Mouse (Mus musculus) adrenal gland (tissue): ENCODE measurements around the gene Spi1.
"Not testable (repeated sequence)": the region's sequence is repeated elsewhere in the genome, so short reads cannot be mapped to it uniquely, and the experiment has no call there.

Experiments used
- intact Hi-C: fragments of 180-260 bp; cut with DNase I; formaldehyde crosslinking; loops from one replicate; pipeline ENCODE4 v1.15.1; 2025
- long read RNA-seq, 2 experiments: library from polyadenylated mRNA; unstranded; transcript quantifications; one replicate each; pipeline ENCODE4 v2.0.0; 2020; ENCODE audit warnings: borderline replicate concordance in 1 of 2; ENCODE audit not compliant: insufficient replicate concordance in 1 of 2

Gene Spi1
- long read RNA-seq, experiment 1, transcript Spi1-201 (5 exons, 2,034 nt): major isoform, 9 of 11 reads
- long read RNA-seq, experiment 1, partial matches to known transcripts: 2 of 11 reads
- long read RNA-seq, experiment 1, other reads (novel, unspliced or antisense): 0 of 11 reads
- long read RNA-seq, experiment 2, transcript Spi1-201 (5 exons, 2,034 nt): major isoform, 13 of 14 reads
- long read RNA-seq, experiment 2, partial matches to known transcripts: 0 of 14 reads
- long read RNA-seq, experiment 2, other reads (novel, unspliced or antisense): 1 of 14 reads

GRCm38 (mm10) chr2:91081775-91082695 is at the start of gene Spi1:
Spi1 (plus strand) TSS chr2:91082390.
- intact Hi-C loops: no loop called here

GRCm38 (mm10) chr2:91033000-91033399 is 49.2 kb upstream of the Spi1 start:
- intact Hi-C loops: no loop called here

- intact Hi-C loops: no loop called here
Observed at GRCm38 (mm10) chr2:91035385-91035784, 46.8 kb upstream of the Spi1 start, which contains the start of gene Rapsn. Rapsn (plus strand) TSS chr2:91035620.

GRCm38 (mm10) chr2:91041786-91042185 is 40.4 kb upstream of the Spi1 start:
- intact Hi-C loops: no loop called here

- intact Hi-C loops: no loop called here
Observed at GRCm38 (mm10) chr2:91042651-91043398, 39.4 kb upstream of the Spi1 start.

- intact Hi-C loops: no loop called here
Observed at GRCm38 (mm10) chr2:91044727-91045126, 37.5 kb upstream of the Spi1 start.

GRCm38 (mm10) chr2:91045805-91046204 is 36.4 kb upstream of the Spi1 start:
- intact Hi-C loops: not testable (repeated sequence)

GRCm38 (mm10) chr2:91047359-91047758 is 34.8 kb upstream of the Spi1 start:
- intact Hi-C loops: no loop called here

- intact Hi-C loops: no loop called here
Observed at GRCm38 (mm10) chr2:91051917-91052316, 30.3 kb upstream of the Spi1 start.

GRCm38 (mm10) chr2:91052752-91053151 is 29.4 kb upstream of the Spi1 start:
- intact Hi-C loops: no loop called here

GRCm38 (mm10) chr2:91053181-91053933 is 28.8 kb upstream of the Spi1 start:
- intact Hi-C loops: no loop called here

- intact Hi-C loops: no loop called here
Observed at GRCm38 (mm10) chr2:91053934-91054382, 28.2 kb upstream of the Spi1 start, which contains the start of gene Psmc3. Psmc3 (plus strand) TSS chr2:91054009.

GRCm38 (mm10) chr2:91058435-91058834 is 23.8 kb upstream of the Spi1 start:
- intact Hi-C loops: no loop called here

- intact Hi-C loops: no loop called here
Observed at GRCm38 (mm10) chr2:91059376-91059775, 22.8 kb upstream of the Spi1 start.

- intact Hi-C loops: loop anchor here (5.0 to 10.0 kb wide), 2 partner anchors 116 to 193 kb away; partner anchors contain the start of gene Celf1
Observed at GRCm38 (mm10) chr2:91060544-91061355, 21.4 kb upstream of the Spi1 start.

GRCm38 (mm10) chr2:91061849-91062481 is 20.2 kb upstream of the Spi1 start:
- intact Hi-C loops: loop anchor here (5.0 to 10.0 kb wide), 2 partner anchors 117 to 195 kb away; partner anchors contain the start of gene Celf1

- intact Hi-C loops: loop anchor here (5.0 to 10.0 kb wide), 2 partner anchors 118 to 196 kb away; partner anchors contain the start of gene Celf1
Observed at GRCm38 (mm10) chr2:91062779-91063606, 19.2 kb upstream of the Spi1 start.

- intact Hi-C loops: loop anchor here (5.0 to 10.0 kb wide), 2 partner anchors 119 to 197 kb away; partner anchors contain the start of gene Celf1
Observed at GRCm38 (mm10) chr2:91064211-91064610, 18.0 kb upstream of the Spi1 start.
